Mouse (Mus musculus): Measurements from ENCODE around the gene Dgkq. TPM values are rescaled to one million over a fixed set of nuclear protein-coding genes. Genes with fewer than 3 reads are reported as not detected.

The Dgkq gene
- polyA plus RNA-seq, 2 experiments, result 12.5 to 35.3 TPM

GRCm38 (mm10) chr5:108695861-108696260, 26.4 kb upstream of the Dgkq start:
- Histone ChIP-seq H3K9me3 (ENCODE audit: control insufficient read depth, low read length) (no peaks in the 10 kb centered on the region), H3K27ac (replicated peaks; ENCODE audit: low read depth, low read length) (no peak overlapping the region), H3K27me3 (ENCODE audit: control insufficient read depth, insufficient read depth, low read length) (no peaks in the 10 kb centered on the region), H3K9ac (ENCODE audit: low read depth, low read length, severe bottlenecking) (peak overlapping the region; percentile 79; the same call in 1 of the 2 replicates), H3K4me1 (ENCODE audit: control insufficient read depth, insufficient read depth, low read length) (peaks cover 73% of the 10 kb centered on the region), H3K4me2 (replicated peaks; ENCODE audit: low read depth, low read length, severe bottlenecking) (peak overlapping the region; percentile 68), H3K4me3 (replicated peaks; ENCODE audit: low read length) (peak overlapping the region; percentile 81), H3K36me3 (ENCODE audit: control insufficient read depth, insufficient read depth, low read length) (0 out of 2 replicates have a peak, but pooled peaks cover 5% of the 10 kb centered on the region)
- WGBS, result 89% methylated on average over 10 of the region's 12 CpGs
- ATAC-seq (ENCODE audit: low FRiP score, low read depth), result no peak
- no peak for TF ChIP-seq POLR2A (IDR thresholded peaks at IDR 0.05; ENCODE audit: borderline replicate concordance, extremely low read depth, insufficient read depth, insufficient read length)
- DNase-seq (ENCODE audit: low spot score), result no peak

- H3K4me2 ChIP-seq (replicated peaks; ENCODE audit: low read depth, low read length, severe bottlenecking), result peak overlapping the region; percentile 68
- H3K36me3 ChIP-seq (ENCODE audit: control insufficient read depth, insufficient read depth, low read length), result 0 out of 2 replicates have a peak, but pooled peaks cover 5% of the 10 kb centered on the region
- peak overlapping the region; percentile 67 for H3K27ac ChIP-seq (replicated peaks; ENCODE audit: low read depth, low read length)
- no peaks in the 10 kb centered on the region for H3K9me3 ChIP-seq (ENCODE audit: control insufficient read depth, low read length)
- TF ChIP-seq POLR2A (IDR thresholded peaks at IDR 0.05; ENCODE audit: borderline replicate concordance, extremely low read depth, insufficient read depth, insufficient read length), result no peak
- DNase-seq (ENCODE audit: low spot score) (no peak), ATAC-seq (ENCODE audit: low FRiP score, low read depth) (peak; percentile 31)
- WGBS, result under 1% methylated on average over 49 of the region's 99 CpGs
- peak overlapping the region; percentile 81 for H3K4me3 ChIP-seq (replicated peaks; ENCODE audit: low read length)
- peaks cover 61% of the 10 kb centered on the region for H3K4me1 ChIP-seq (ENCODE audit: control insufficient read depth, insufficient read depth, low read length)
- peak overlapping the region; percentile 79 for H3K9ac ChIP-seq (ENCODE audit: low read depth, low read length, severe bottlenecking)
- no peaks in the 10 kb centered on the region for H3K27me3 ChIP-seq (ENCODE audit: control insufficient read depth, insufficient read depth, low read length)
Observed at GRCm38 (mm10) chr5:108694352-108695261, 25.1 kb upstream of the Dgkq start.

GRCm38 (mm10) chr5:108693872-108694288, 24.4 kb upstream of the Dgkq start:
- peak overlapping the region; percentile 67; the same call in 1 of the 2 replicates for H3K27ac ChIP-seq (replicated peaks; ENCODE audit: low read depth, low read length)
- H3K4me2 ChIP-seq (replicated peaks; ENCODE audit: low read depth, low read length, severe bottlenecking), result peak overlapping the region; percentile 68
- H3K4me3 ChIP-seq (replicated peaks; ENCODE audit: low read length), result peak overlapping the region; percentile 81
- H3K9me3 ChIP-seq (ENCODE audit: control insufficient read depth, low read length), result no peaks in the 10 kb centered on the region
- TF ChIP-seq POLR2A (IDR thresholded peaks at IDR 0.05; ENCODE audit: borderline replicate concordance, extremely low read depth, insufficient read depth, insufficient read length), result no peak
- H3K27me3 ChIP-seq (ENCODE audit: control insufficient read depth, insufficient read depth, low read length), result no peaks in the 10 kb centered on the region
- ATAC-seq (ENCODE audit: low FRiP score, low read depth), result peak; percentile 95
- peaks cover 2% of the 10 kb centered on the region; the same call in 1 of the 2 replicates for H3K36me3 ChIP-seq (ENCODE audit: control insufficient read depth, insufficient read depth, low read length)
- H3K4me1 ChIP-seq (ENCODE audit: control insufficient read depth, insufficient read depth, low read length), result peaks cover 54% of the 10 kb centered on the region
- H3K9ac ChIP-seq (ENCODE audit: low read depth, low read length, severe bottlenecking), result peak overlapping the region; percentile 79
- peak; percentile 89 for DNase-seq (ENCODE audit: low spot score)
- under 1% methylated on average over 25 of the region's 43 CpGs for WGBS

GRCm38 (mm10) chr5:108692271-108692670, 22.8 kb upstream of the Dgkq start, which contains the start of gene Fgfrl1:
Fgfrl1 (plus strand) TSS chr5:108692382.
- ATAC-seq (ENCODE audit: low FRiP score, low read depth), result no peak

GRCm38 (mm10) chr5:108691152-108691551, 21.7 kb upstream of the Dgkq start:
- H3K4me2 ChIP-seq (replicated peaks; ENCODE audit: low read depth, low read length, severe bottlenecking), result 0 out of 2 replicates have a peak overlapping the region, but pooled peaks have one; percentile 68
- no peak overlapping the region for H3K27ac ChIP-seq (replicated peaks; ENCODE audit: low read depth, low read length)
- ATAC-seq (ENCODE audit: low FRiP score, low read depth) (no peak), DNase-seq (ENCODE audit: low spot score) (no peak)
- H3K4me1 ChIP-seq (ENCODE audit: control insufficient read depth, insufficient read depth, low read length), result peaks cover 27% of the 10 kb centered on the region
- H3K27me3 ChIP-seq (ENCODE audit: control insufficient read depth, insufficient read depth, low read length), result no peaks in the 10 kb centered on the region
- H3K9ac ChIP-seq (ENCODE audit: low read depth, low read length, severe bottlenecking), result no peak overlapping the region
- WGBS, result 76% methylated on average over 4 of the region's 4 CpGs
- H3K36me3 ChIP-seq (ENCODE audit: control insufficient read depth, insufficient read depth, low read length), result no peaks in the 10 kb centered on the region; the same call in 1 of the 2 replicates
- no peak for TF ChIP-seq POLR2A (IDR thresholded peaks at IDR 0.05; ENCODE audit: borderline replicate concordance, extremely low read depth, insufficient read depth, insufficient read length)
- no peaks in the 10 kb centered on the region for H3K9me3 ChIP-seq (ENCODE audit: control insufficient read depth, low read length)
- H3K4me3 ChIP-seq (replicated peaks; ENCODE audit: low read length), result no peak overlapping the region

More at GRCm38 (mm10) chr5:108692271-108692670, 22.8 kb upstream of the Dgkq start, which contains the start of gene Fgfrl1:
- Histone ChIP-seq H3K27ac (replicated peaks; ENCODE audit: low read depth, low read length) (peak within 1 kb of the TSS; percentile 43; the same call in 1 of the 2 replicates), H3K36me3 (ENCODE audit: control insufficient read depth, insufficient read depth, low read length) (peaks cover 2% of the 10 kb centered on the region; the same call in 1 of the 2 replicates), H3K4me2 (replicated peaks; ENCODE audit: low read depth, low read length, severe bottlenecking) (peak within 1 kb of the TSS; percentile 68), H3K4me1 (ENCODE audit: control insufficient read depth, insufficient read depth, low read length) (peaks cover 38% of the 10 kb centered on the region), H3K9ac (ENCODE audit: low read depth, low read length, severe bottlenecking) (peak within 1 kb of the TSS; percentile 26), H3K4me3 (replicated peaks; ENCODE audit: low read length) (peak within 1 kb of the TSS; percentile 81), H3K27me3 (ENCODE audit: control insufficient read depth, insufficient read depth, low read length) (no peaks in the 10 kb centered on the region), H3K9me3 (ENCODE audit: control insufficient read depth, low read length) (no peaks in the 10 kb centered on the region)
- TF ChIP-seq POLR2A (IDR thresholded peaks at IDR 0.05; ENCODE audit: borderline replicate concordance, extremely low read depth, insufficient read depth, insufficient read length), result no peak
- DNase-seq (ENCODE audit: low spot score), result peak; percentile 37
- 0% methylated on average over 12 of the region's 18 CpGs for WGBS
